Mouse (Mus musculus): ENCODE data around the gene 4930518I15Rik.
"Not testable (repeated sequence)": the region's sequence is repeated elsewhere in the genome, so short reads cannot be mapped to it uniquely, and the experiment has no call there.

Gene 4930518I15Rik

GRCm38 (mm10) chr2:156843331-156843730, 14.4 kb downstream of the 4930518I15Rik start:
- no peak for DNase-seq (ENCODE audit: low spot score in 2 of 2)

GRCm38 (mm10) chr2:156842711-156843110, 15.0 kb downstream of the 4930518I15Rik start:
- no peak for DNase-seq (ENCODE audit: low spot score in 2 of 2)

GRCm38 (mm10) chr2:156841841-156842706, 15.7 kb downstream of the 4930518I15Rik start:
- peak; percentile 15 to 23 for DNase-seq (ENCODE audit: low spot score in 2 of 2)

- peak; percentile 52 to 56 for DNase-seq (ENCODE audit: low spot score in 2 of 2)
Observed at GRCm38 (mm10) chr2:156841028-156841840, 16.5 kb downstream of the 4930518I15Rik start.

- peak; percentile 33 to 56 for DNase-seq (ENCODE audit: low spot score in 2 of 2)
Observed at GRCm38 (mm10) chr2:156840301-156841027, 17.3 kb downstream of the 4930518I15Rik start.

GRCm38 (mm10) chr2:156839319-156840191, 18.2 kb downstream of the 4930518I15Rik start, which contains the start of gene Tgif2:
Gene Tgif2, plus strand, starts transcription at chr2:156840007.
- peak; percentile 85 to 87 for DNase-seq (ENCODE audit: low spot score in 2 of 2)

- no peak for DNase-seq (ENCODE audit: low spot score in 2 of 2)
Observed at GRCm38 (mm10) chr2:156838839-156839238, 18.9 kb downstream of the 4930518I15Rik start.

GRCm38 (mm10) chr2:156834336-156834735, 23.4 kb downstream of the 4930518I15Rik start:
- DNase-seq (ENCODE audit: low spot score in 2 of 2): no peak

- not testable (repeated sequence) for DNase-seq (ENCODE audit: low spot score in 2 of 2)
Observed at GRCm38 (mm10) chr2:156825128-156825527, 32.6 kb downstream of the 4930518I15Rik start.

GRCm38 (mm10) chr2:156816116-156816515, 41.6 kb downstream of the 4930518I15Rik start:
- no peak for DNase-seq (ENCODE audit: low spot score in 2 of 2)

- DNase-seq (ENCODE audit: low spot score in 2 of 2): no peak
Observed at GRCm38 (mm10) chr2:156815412-156815811, 42.3 kb downstream of the 4930518I15Rik start.

- no peak for DNase-seq (ENCODE audit: low spot score in 2 of 2)
Observed at GRCm38 (mm10) chr2:156814893-156815292, 42.9 kb downstream of the 4930518I15Rik start.

- DNase-seq (ENCODE audit: low spot score in 2 of 2): no peak
Observed at GRCm38 (mm10) chr2:156814344-156814801, 43.4 kb downstream of the 4930518I15Rik start.

GRCm38 (mm10) chr2:156811556-156811955, 46.2 kb downstream of the 4930518I15Rik start:
- DNase-seq (ENCODE audit: low spot score in 2 of 2): no peak

- DNase-seq (ENCODE audit: low spot score in 2 of 2): no peak
Observed at GRCm38 (mm10) chr2:156810716-156811115, 47.0 kb downstream of the 4930518I15Rik start.

- DNase-seq (ENCODE audit: low spot score in 2 of 2): peak; percentile 7 to 51
Observed at GRCm38 (mm10) chr2:156809579-156809978, 48.2 kb downstream of the 4930518I15Rik start.

- DNase-seq (ENCODE audit: low spot score in 2 of 2): no peak
Observed at GRCm38 (mm10) chr2:156806886-156807285, 50.9 kb downstream of the 4930518I15Rik start.

Data from thymus, postnatal 10 days (tissue).